Mouse (Mus musculus): ENCODE data around the gene Fastkd2. TPM values are rescaled to one million over a fixed set of nuclear protein-coding genes. Genes with fewer than 3 reads are reported as not detected.

The Fastkd2 gene
- polyA plus RNA-seq (2016; fragmentation: Nextera tagmentation; extraction: Ambion mirVana): 63.6 and 74.4 TPM in 2 replicates

DNA sequence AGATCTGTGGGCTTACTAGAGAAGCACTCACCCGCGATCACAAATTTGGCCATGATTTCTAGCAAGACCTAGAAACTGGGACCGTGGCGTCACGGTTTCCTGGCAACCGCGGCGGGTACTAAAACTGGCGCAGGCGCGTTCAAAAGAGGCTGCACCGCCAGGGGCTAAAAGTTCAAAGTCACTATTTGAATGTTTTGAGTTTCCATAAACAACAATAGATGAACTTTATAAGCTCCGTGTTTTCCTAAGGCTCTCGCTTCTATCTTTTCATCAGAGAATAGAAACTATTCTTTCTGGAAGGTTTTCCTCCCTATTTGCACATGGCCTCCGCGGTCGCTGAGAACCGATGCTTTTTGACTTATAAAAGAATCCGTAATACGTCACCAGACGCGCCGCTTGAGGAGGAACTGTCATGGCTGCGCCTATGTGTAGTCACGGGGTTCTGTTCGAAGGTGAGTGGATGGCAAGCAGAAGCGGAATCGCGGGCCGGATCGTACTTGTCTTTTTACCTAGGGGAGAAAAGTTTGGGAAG, at the start of gene Fastkd2, which contains the start of gene Mdh1b:
Fastkd2 (plus strand) TSS at position 375 of the 532 bp plus-strand sequence.
Mdh1b (minus strand) TSS at position 79 of the 532 bp plus-strand sequence.
- H3K27ac ChIP-seq (replicated peaks): peak within 1 kb of the TSS; percentile 73
- under 1% methylated on average over 31 of the region's 31 CpGs for WGBS

DNA sequence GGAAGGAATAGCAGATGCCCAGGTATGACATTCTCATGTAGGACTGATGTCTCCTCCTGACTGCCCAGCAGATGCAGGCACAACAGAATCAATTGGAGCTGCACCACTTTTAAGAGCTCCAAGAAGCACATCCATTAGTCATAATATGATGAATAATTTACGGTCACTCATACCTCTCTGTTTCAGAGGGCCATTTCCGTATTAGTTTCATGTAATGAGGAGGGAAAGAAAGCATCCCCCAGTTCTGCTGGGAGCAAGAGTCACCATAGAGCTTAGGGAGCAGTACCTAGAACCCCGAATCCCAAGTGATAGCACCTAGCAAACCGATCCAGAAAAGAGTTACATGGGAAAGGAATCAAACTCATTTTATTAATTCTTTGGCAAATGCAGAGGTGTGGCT, 43.6 kb upstream of the Fastkd2 start, which contains the start of gene Dytn:
Dytn (minus strand) TSS at position 101 of the 400 bp plus-strand sequence.
- no peak for DNase-seq (ENCODE audit: low spot score)
- no peaks in the 10 kb centered on the region for H3K27me3 ChIP-seq (ENCODE audit: low read depth, poor library complexity, severe bottlenecking)
- H3K9me3 ChIP-seq (replicated peaks): no peaks in the 10 kb centered on the region
- H3K27ac ChIP-seq (replicated peaks): no peak within 1 kb of the TSS
- no peak within 1 kb of the TSS for H3K4me3 ChIP-seq
- no peaks in the 10 kb centered on the region for H3K4me1 ChIP-seq
- WGBS: 88% methylated on average over 4 of the region's 4 CpGs
- no peaks in the 10 kb centered on the region for H3K36me3 ChIP-seq

More for the DNA sequence above, at the start of gene Fastkd2, which contains the start of gene Mdh1b:
- Histone ChIP-seq H3K4me1 (peaks cover 24% of the 10 kb centered on the region), H3K27me3 (ENCODE audit: low read depth, poor library complexity, severe bottlenecking) (no peaks in the 10 kb centered on the region), H3K9me3 (replicated peaks) (no peaks in the 10 kb centered on the region), H3K36me3 (no peaks in the 10 kb centered on the region), H3K4me3 (peak within 1 kb of the TSS; percentile 62)
- peak; percentile 83 for DNase-seq (ENCODE audit: low spot score)

DNA sequence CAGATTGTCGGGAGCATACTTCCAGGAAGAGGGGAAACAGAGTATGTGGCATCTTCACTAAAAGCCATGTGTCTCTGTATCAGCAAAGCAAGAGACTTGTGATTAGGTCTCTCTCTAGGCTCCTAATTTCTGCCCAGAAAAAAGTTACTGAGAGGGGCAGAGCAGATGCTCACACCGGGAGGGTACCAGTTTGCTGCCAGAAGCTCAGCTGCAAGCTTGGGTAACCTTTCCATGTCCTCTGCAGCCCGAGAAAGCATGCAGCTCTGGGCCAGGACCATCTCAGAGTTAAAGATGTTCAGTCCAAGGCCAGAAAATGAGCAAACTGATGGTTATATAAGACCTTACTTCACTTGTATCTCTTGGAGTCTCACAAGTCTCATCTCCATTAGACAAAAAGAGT, 33.6 kb upstream of the Fastkd2 start:
- Histone ChIP-seq H3K9me3 (replicated peaks) (no peaks in the 10 kb centered on the region), H3K4me1 (peaks cover 7% of the 10 kb centered on the region; the same call in 1 of the 2 replicates), H3K27ac (replicated peaks) (no peak overlapping the region), H3K4me3 (no peak overlapping the region), H3K36me3 (no peaks in the 10 kb centered on the region), H3K27me3 (ENCODE audit: low read depth, poor library complexity, severe bottlenecking) (no peaks in the 10 kb centered on the region)
- no peak for DNase-seq (ENCODE audit: low spot score)
- WGBS: 86% methylated on average over 3 of the region's 3 CpGs

DNA sequence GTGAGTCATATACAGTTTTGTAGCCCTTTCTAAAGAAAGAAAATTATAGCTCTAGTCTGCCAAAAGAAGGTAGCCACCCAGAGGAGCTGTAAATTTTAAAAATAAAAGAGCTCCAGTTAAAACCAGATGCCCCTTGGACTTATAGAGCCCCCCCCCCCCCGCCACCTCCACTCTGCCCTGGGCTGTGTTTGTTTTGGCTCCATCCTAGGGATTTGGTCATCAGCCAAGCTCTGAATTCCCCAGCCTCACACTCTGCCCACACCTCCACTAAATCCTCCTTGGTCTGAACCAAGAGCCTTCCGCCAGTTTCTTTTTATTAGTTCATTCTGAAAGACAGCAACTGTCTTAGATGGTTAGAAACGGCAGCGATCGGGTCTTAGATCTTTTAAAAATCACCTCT, 24.7 kb upstream of the Fastkd2 start:
- Histone ChIP-seq H3K9me3 (replicated peaks) (no peaks in the 10 kb centered on the region), H3K27ac (replicated peaks) (no peak overlapping the region), H3K36me3 (no peaks in the 10 kb centered on the region), H3K4me3 (no peak overlapping the region), H3K27me3 (ENCODE audit: low read depth, poor library complexity, severe bottlenecking) (no peaks in the 10 kb centered on the region), H3K4me1 (peaks cover 5% of the 10 kb centered on the region; the same call in 1 of the 2 replicates)
- WGBS: 85% methylated on average over 5 of the region's 5 CpGs
- no peak for DNase-seq (ENCODE audit: low spot score)

DNA sequence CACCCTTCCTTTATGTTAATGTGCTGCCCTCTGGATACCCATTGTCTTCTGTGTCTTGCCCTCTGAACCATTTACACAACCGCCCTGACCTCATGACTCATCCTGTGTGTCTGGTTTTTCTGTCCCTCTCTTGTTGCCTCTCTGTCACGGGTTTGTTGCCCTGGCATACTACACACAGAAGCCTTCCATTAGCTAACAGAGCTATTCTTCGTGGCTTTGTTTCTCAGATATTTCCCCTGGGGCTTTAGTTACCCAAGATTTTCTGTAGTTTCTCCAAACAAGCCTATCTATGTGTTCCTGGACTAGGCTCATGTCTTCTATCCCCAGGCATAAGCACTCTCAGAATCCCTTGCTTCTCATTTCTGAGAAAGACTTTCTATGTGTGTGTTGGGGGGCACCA, 21.5 kb upstream of the Fastkd2 start:
- no peak overlapping the region for H3K27ac ChIP-seq (replicated peaks)

DNA sequence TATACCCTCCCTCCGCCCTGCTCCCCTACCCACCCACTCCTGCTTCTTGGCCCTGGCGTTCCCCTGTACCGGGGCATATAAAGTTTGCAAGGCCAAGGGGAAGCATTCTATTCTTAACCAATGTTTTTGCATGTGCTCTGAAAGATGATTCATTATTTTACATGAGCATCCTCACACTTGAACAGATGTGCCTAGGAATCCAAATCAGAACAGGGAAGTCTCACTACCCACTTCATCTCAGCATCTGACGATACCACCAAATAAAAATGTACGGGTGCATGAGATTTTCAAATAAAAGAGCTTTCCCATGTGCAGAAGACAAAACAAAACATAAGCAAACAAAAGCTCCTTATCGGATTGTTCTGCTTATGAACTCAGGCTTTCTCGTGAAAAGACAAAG, 10.3 kb upstream of the Fastkd2 start:
- Histone ChIP-seq H3K27me3 (ENCODE audit: low read depth, poor library complexity, severe bottlenecking) (no peaks in the 10 kb centered on the region), H3K4me3 (no peak overlapping the region), H3K36me3 (no peaks in the 10 kb centered on the region), H3K4me1 (no peaks in the 10 kb centered on the region), H3K9me3 (replicated peaks) (no peaks in the 10 kb centered on the region), H3K27ac (replicated peaks) (no peak overlapping the region)
- WGBS: 81% methylated on average over 7 of the region's 7 CpGs
- DNase-seq (ENCODE audit: low spot score): no peak

More for the DNA sequence above, 21.5 kb upstream of the Fastkd2 start:
- Histone ChIP-seq H3K36me3 (no peaks in the 10 kb centered on the region), H3K4me3 (no peak overlapping the region), H3K4me1 (no peaks in the 10 kb centered on the region), H3K27me3 (ENCODE audit: low read depth, poor library complexity, severe bottlenecking) (no peaks in the 10 kb centered on the region), H3K9me3 (replicated peaks) (no peaks in the 10 kb centered on the region)
- WGBS: 80% methylated on average over 3 of the region's 3 CpGs
- no peak for DNase-seq (ENCODE audit: low spot score)

DNA sequence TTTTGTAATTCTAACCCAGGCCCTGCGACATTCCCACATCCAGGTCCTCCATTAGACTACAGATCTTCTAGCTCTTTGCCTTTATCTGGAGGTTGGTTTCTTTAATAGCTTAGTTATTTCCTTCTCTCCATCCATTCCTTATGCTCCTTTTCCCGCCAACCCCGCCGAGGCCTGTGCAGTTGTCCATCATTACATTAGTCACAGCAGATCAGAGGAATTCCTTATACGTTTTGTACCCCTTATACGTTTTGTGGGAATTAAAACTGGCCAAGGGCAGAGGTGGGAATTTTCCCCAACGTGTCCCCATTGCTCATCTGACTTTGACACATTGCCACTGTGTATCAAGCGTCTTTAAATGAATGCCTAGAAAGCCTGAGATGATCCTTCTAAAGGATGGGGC, 618 bp upstream of the Fastkd2 start:
- peak overlapping the region; percentile 73 for H3K27ac ChIP-seq (replicated peaks)

DNA sequence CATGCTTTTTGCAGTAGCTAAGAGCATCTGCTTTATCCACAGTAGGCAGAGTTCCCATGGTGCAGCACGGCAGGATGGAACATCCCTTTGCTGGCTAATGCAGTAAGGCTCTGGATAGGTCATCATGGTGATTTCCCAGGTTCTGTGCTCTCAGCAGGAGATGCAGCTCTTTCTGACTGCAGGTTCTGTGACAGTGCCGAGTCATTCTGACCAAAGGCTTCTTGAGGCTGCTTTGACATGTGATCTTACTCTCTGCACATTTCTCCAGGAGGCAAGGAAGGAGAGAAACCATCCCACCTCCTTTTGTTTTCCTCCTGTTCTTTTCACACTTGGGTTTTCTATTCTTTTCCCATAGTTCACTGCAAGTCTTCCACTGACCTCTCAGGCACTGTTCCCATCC, 25.6 kb downstream of the Fastkd2 start:
- DNase-seq (ENCODE audit: low spot score): no peak
- no peak overlapping the region for H3K27ac ChIP-seq (replicated peaks)
- H3K27me3 ChIP-seq (ENCODE audit: low read depth, poor library complexity, severe bottlenecking): no peaks in the 10 kb centered on the region
- no peak overlapping the region for H3K4me3 ChIP-seq
- peaks cover 7% of the 10 kb centered on the region; the same call in 1 of the 2 replicates for H3K4me1 ChIP-seq
- peaks cover 20% of the 10 kb centered on the region for H3K36me3 ChIP-seq
- 67% methylated on average over 2 of the region's 2 CpGs for WGBS
- no peaks in the 10 kb centered on the region for H3K9me3 ChIP-seq (replicated peaks)

More for the DNA sequence above, 618 bp upstream of the Fastkd2 start:
- DNase-seq (ENCODE audit: low spot score): no peak
- Histone ChIP-seq H3K4me3 (peak overlapping the region; percentile 62), H3K9me3 (replicated peaks) (no peaks in the 10 kb centered on the region), H3K36me3 (no peaks in the 10 kb centered on the region), H3K27me3 (ENCODE audit: low read depth, poor library complexity, severe bottlenecking) (no peaks in the 10 kb centered on the region), H3K4me1 (peaks cover 24% of the 10 kb centered on the region)
- WGBS: 44% methylated on average over 8 of the region's 8 CpGs

DNA sequence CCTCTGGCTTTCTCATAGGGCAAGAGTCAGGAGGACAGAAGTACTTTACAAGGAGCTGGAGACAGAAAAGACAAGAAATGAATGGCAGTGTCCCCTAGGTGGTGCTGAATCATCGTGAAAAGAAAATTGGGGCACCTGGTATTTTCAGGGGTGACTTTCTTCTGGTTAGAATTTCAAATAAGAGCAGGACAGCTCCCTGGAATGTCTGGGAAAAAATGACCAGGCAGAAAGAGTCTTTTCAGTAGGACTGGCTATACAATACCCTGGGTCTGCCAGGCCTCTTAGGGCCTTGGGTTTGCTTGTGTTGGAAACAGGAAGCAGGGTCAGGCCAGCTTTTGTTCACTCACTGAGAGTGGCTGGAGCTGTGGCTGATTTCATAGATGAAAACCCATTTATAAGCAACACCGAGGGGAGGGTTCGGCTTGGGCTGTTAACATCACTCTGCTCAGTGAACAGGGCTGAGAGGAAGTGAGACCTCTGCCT, 32.8 kb downstream of the Fastkd2 start:
- Histone ChIP-seq H3K4me1 (peaks cover 42% of the 10 kb centered on the region), H3K27ac (replicated peaks) (peak overlapping the region; percentile 80), H3K4me3 (no peak overlapping the region), H3K36me3 (no peaks in the 10 kb centered on the region), H3K9me3 (replicated peaks) (no peaks in the 10 kb centered on the region), H3K27me3 (ENCODE audit: low read depth, poor library complexity, severe bottlenecking) (no peaks in the 10 kb centered on the region)
- 33% methylated on average over 3 of the region's 3 CpGs for WGBS
- peak; percentile 50 for DNase-seq (ENCODE audit: low spot score)

DNA sequence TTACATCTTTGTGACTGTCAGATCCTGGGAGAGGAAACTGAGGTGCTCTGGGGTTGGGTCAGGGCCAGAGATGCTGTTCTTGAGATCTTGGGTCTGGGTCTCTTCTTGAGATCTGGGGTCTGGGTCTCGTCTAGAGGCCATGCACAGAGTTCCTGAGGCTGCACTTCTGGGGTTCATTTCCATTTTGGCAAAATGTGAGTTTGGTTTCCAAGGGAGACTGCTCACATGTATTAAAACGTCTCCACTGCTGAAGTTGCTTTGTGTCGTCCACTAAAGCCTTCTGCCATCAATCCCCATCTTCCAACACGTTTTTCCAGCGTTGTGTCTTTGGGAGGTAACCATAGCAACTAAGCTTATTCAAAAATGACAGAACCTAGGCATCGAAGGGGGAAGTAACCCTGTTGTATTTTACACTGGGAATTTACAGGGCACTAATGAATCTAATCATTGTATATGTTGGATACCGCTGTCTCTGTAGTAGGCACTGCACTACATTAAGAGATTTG, 33.5 kb downstream of the Fastkd2 start:
- WGBS: 30% methylated on average over 7 of the region's 7 CpGs
- Histone ChIP-seq H3K9me3 (replicated peaks) (no peaks in the 10 kb centered on the region), H3K27ac (replicated peaks) (peak overlapping the region; percentile 80), H3K4me1 (peaks cover 44% of the 10 kb centered on the region), H3K36me3 (no peaks in the 10 kb centered on the region), H3K27me3 (ENCODE audit: low read depth, poor library complexity, severe bottlenecking) (no peaks in the 10 kb centered on the region), H3K4me3 (no peak overlapping the region)
- peak; percentile 27 for DNase-seq (ENCODE audit: low spot score)

DNA sequence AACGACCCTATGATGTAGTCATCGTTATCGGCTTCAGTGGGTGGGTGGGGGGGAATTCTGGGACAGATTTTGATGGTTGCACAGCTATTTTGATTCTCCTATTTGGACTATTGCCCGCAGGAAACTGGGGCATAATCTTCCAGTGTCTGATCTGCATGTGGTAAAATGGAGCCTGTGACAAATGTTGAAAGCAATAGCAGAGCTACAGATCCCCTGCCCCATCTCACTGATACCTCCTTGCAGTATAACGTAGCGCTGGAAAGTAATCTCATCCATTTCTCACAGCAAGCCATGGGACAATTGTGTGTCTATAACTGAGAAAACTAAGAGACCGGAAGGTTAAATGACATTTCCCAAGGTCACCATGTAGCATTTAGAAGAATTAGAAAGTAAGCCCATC, 34.0 kb downstream of the Fastkd2 start:
- peaks cover 46% of the 10 kb centered on the region for H3K4me1 ChIP-seq
- no peak for DNase-seq (ENCODE audit: low spot score)
- H3K27ac ChIP-seq (replicated peaks): peak overlapping the region; percentile 80

DNA sequence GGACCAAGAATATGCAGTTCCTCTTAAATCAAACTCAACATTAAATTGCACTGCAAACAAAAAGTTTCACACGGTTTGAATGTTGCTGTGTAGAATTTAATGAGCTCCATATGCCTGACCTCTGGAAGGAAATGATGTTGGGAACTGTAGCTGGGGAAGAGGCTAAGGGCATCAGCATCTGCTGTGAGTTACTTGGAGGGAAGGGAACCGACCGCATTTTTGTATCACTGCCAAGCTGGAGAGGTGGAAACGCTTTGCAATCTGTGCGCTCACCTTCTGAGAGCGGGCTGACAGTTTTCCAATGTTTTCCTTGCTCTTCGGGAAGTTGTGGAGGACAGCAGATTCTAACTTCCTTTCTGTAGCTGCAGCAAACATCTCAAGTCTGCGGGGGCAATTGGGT, 37.7 kb downstream of the Fastkd2 start:
- H3K27me3 ChIP-seq (ENCODE audit: low read depth, poor library complexity, severe bottlenecking): no peaks in the 10 kb centered on the region
- no peak overlapping the region for H3K27ac ChIP-seq (replicated peaks)
- WGBS: 73% methylated on average over 8 of the region's 8 CpGs
- H3K4me1 ChIP-seq: peaks cover 39% of the 10 kb centered on the region
- DNase-seq (ENCODE audit: low spot score): no peak
- H3K36me3 ChIP-seq: no peaks in the 10 kb centered on the region
- no peak overlapping the region for H3K4me3 ChIP-seq
- no peaks in the 10 kb centered on the region; the same call in 1 of the 2 replicates for H3K9me3 ChIP-seq (replicated peaks)

More for the DNA sequence above, 34.0 kb downstream of the Fastkd2 start:
- no peaks in the 10 kb centered on the region for H3K27me3 ChIP-seq (ENCODE audit: low read depth, poor library complexity, severe bottlenecking)
- H3K4me3 ChIP-seq: no peak overlapping the region
- 86% methylated on average over 7 of the region's 7 CpGs for WGBS
- H3K9me3 ChIP-seq (replicated peaks): no peaks in the 10 kb centered on the region
- no peaks in the 10 kb centered on the region for H3K36me3 ChIP-seq

DNA sequence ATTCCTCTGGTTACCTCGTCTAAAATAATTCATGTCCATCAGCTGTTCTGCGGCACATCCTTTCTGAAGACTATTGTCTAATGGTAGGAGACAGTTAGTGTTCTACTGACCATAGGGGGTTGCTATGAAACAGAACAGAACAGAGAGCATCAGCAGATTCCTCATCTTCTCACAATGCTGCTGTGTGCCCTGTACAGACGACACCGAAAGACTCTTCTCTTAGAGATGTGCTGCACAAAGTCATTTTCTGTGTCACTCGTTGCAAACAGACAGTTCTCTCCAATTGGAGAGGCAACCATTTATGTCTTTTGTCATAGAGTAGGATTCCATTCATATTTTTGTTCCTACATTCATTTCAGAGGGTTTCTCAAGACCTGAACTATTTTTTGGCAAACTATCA, 38.8 kb downstream of the Fastkd2 start, which contains the start of gene 4933402D24Rik:
4933402D24Rik (minus strand) TSS at position 101 of the 400 bp plus-strand sequence.
- no peak for DNase-seq (ENCODE audit: low spot score)
- H3K4me1 ChIP-seq: peaks cover 29% of the 10 kb centered on the region
- no peaks in the 10 kb centered on the region for H3K27me3 ChIP-seq (ENCODE audit: low read depth, poor library complexity, severe bottlenecking)
- no peaks in the 10 kb centered on the region; the same call in 1 of the 2 replicates for H3K9me3 ChIP-seq (replicated peaks)
- no peak within 1 kb of the TSS for H3K4me3 ChIP-seq
- no peak within 1 kb of the TSS for H3K27ac ChIP-seq (replicated peaks)
- WGBS: 88% methylated on average over 5 of the region's 5 CpGs
- H3K36me3 ChIP-seq: no peaks in the 10 kb centered on the region

Data from midbrain, embryonic 10.5 days (tissue).